Comparison of ENCODE assay signal across 22 mouse cellular contexts in genomic region chr7:65522490-65522889, GRCm38 (mm10). TPM values are rescaled to one million over a fixed set of nuclear protein-coding genes. Genes with fewer than 3 reads are reported as not detected.
DNase-seq lines count a peak whose midpoint lies in the region; ATAC-seq and TF ChIP-seq lines count a peak whose summit lies in the region.
"Had no signal": no experiment of that assay in that cellular context is flagged by ENCODE, and none has a peak within 500 bp of the region (broad histone marks: within the 10 kb centered on the region; RNA-seq: fewer than 3 reads in every experiment).

No protein-coding gene starts in this region.

- H3K4me1 ChIP-seq in heart, embryonic 12.5 days (replicated peaks): no peaks in the 10 kb centered on the region
- H3K4me1 ChIP-seq in lung, postnatal 0 days (ENCODE audit: insufficient read depth, low read depth, low read length): 0 out of 2 replicates have a peak, but pooled peaks cover 3% of the 10 kb centered on the region
- H3K4me1 ChIP-seq: embryonic facial prominence, embryonic 13.5 days; heart, embryonic 13.5 days had no signal

- H3K4me3 ChIP-seq in heart, embryonic 12.5 days: no peak overlapping the region
- no peak overlapping the region for H3K4me3 ChIP-seq in layer of hippocampus, adult 2 months
- H3K4me3 ChIP-seq in lung, postnatal 0 days (ENCODE audit: low read depth, low read length): no peak overlapping the region
- H3K4me3 ChIP-seq: embryonic facial prominence, embryonic 13.5 days; forebrain, embryonic 15.5 days; heart, embryonic 13.5 days; liver, embryonic 12.5 days had no signal

- no peak overlapping the region for H3K27ac ChIP-seq in heart, embryonic 12.5 days (ENCODE audit: poor library complexity, severe bottlenecking)
- H3K27ac ChIP-seq in layer of hippocampus, adult 2 months: peak overlapping the region; percentile 48; the same call in 1 of the 2 replicates
- no peak overlapping the region for H3K27ac ChIP-seq in lung, postnatal 0 days (ENCODE audit: low read length)
- H3K27ac ChIP-seq: embryonic facial prominence, embryonic 13.5 days; forebrain, embryonic 15.5 days; heart, embryonic 13.5 days; hindbrain, embryonic 14.5 days; liver, embryonic 12.5 days; macrophage had no signal

- TF ChIP-seq POLR2A in brain, embryonic 14.5 days (IDR thresholded peaks at IDR 0.05; ENCODE audit: borderline replicate concordance, extremely low read depth, insufficient read depth, insufficient read length, poor library complexity, severe bottlenecking): no peak

- H3K9me3 ChIP-seq in heart, embryonic 12.5 days (replicated peaks): no peaks in the 10 kb centered on the region
- no peaks in the 10 kb centered on the region for H3K9me3 ChIP-seq in lung, postnatal 0 days (ENCODE audit: low read length)
- H3K9me3 ChIP-seq: embryonic facial prominence, embryonic 13.5 days; forebrain, embryonic 15.5 days; heart, embryonic 13.5 days; liver, embryonic 12.5 days had no signal

- no peak; the same call in 1 of the 2 replicates for TF ChIP-seq EP300 in lung, postnatal 0 days (IDR thresholded peaks at IDR 0.05)

- no peak overlapping the region for H3K9ac ChIP-seq in heart, embryonic 12.5 days
- no peak overlapping the region for H3K9ac ChIP-seq in lung, postnatal 0 days (replicated peaks; ENCODE audit: low read depth)
- H3K9ac ChIP-seq: embryonic facial prominence, embryonic 13.5 days; forebrain, embryonic 15.5 days; heart, embryonic 13.5 days; hindbrain, embryonic 14.5 days; liver, embryonic 12.5 days had no signal

- peak; percentile 35 for DNase-seq in heart, adult 11 months
- DNase-seq in layer of hippocampus, adult 2 months (ENCODE audit: low spot score in 2 of 2): no peak
- no peak for DNase-seq in layer of hippocampus, adult 9-11 months
- peak; percentile 28 for DNase-seq in lung, postnatal 0 days (ENCODE audit: low spot score)
- no peak for DNase-seq in lung, postnatal 25 days (ENCODE audit: low spot score)
- no peak for DNase-seq in brain, embryonic 14.5 days (ENCODE audit: low read depth)
- DNase-seq: adrenal gland, adult 8-10 months; cerebellum, adult 18-20 months; cerebellum, postnatal 14 days; gastrocnemius, postnatal 14 days; heart, adult 18-20 months; thymus, adult 2 months; thymus, postnatal 4 days had no signal

- peak; percentile 44 for TF ChIP-seq CTCF in layer of hippocampus, adult 2 months (conservative IDR thresholded peaks at IDR 0.05)
- peak; percentile 57 for TF ChIP-seq CTCF in lung, postnatal 0 days (IDR thresholded peaks at IDR 0.05)
- TF ChIP-seq CTCF in brain, embryonic 14.5 days (IDR thresholded peaks at IDR 0.05; ENCODE audit: borderline replicate concordance, extremely low read depth, insufficient read depth, insufficient read length): peak; percentile 18; the same call in 1 of the 2 replicates

- no peak for ATAC-seq in heart, embryonic 12.5 days (ENCODE audit: insufficient number of reproducible peaks, low FRiP score)
- peak; percentile 48 for ATAC-seq in lung, postnatal 0 days
- ATAC-seq in activated CD4-positive, CD25-positive, alpha-beta regulatory T cell, adult 4 months: no peak
- ATAC-seq: forebrain, embryonic 15.5 days; liver, embryonic 12.5 days; Patski had no signal

- WGBS in heart, embryonic 12.5 days: 57% methylated on average over 12 of the region's 12 CpGs
- 42% methylated on average over 12 of the region's 12 CpGs for WGBS in lung, postnatal 0 days

- H3K4me2 ChIP-seq in heart, embryonic 12.5 days: no peak overlapping the region
- H3K4me2 ChIP-seq in lung, postnatal 0 days (replicated peaks; ENCODE audit: low read depth, low read length): no peak overlapping the region
- H3K4me2 ChIP-seq: embryonic facial prominence, embryonic 13.5 days; forebrain, embryonic 15.5 days; heart, embryonic 13.5 days; hindbrain, embryonic 14.5 days; liver, embryonic 12.5 days had no signal

- no peaks in the 10 kb centered on the region for H3K36me3 ChIP-seq in heart, embryonic 12.5 days
- H3K36me3 ChIP-seq in lung, postnatal 0 days (ENCODE audit: insufficient read depth, low read length): no peaks in the 10 kb centered on the region
- H3K36me3 ChIP-seq: embryonic facial prominence, embryonic 13.5 days; forebrain, embryonic 15.5 days; heart, embryonic 13.5 days; liver, embryonic 12.5 days had no signal

- peaks cover 46% of the 10 kb centered on the region for H3K27me3 ChIP-seq in heart, embryonic 12.5 days (replicated peaks)
- H3K27me3 ChIP-seq in lung, postnatal 0 days (replicated peaks; ENCODE audit: insufficient read depth, low read length): peaks cover 10% of the 10 kb centered on the region
- H3K27me3 ChIP-seq: forebrain, embryonic 15.5 days had no signal

RNA-seq across cellular contexts. Expression of gene Tjp1, which starts 5.1 kb away (rescaled TPM):
- polyA plus RNA-seq in heart, embryonic 12.5 days (2016; fragmentation: Nextera tagmentation; extraction: Ambion mirVana): 35.5 and 41.4 TPM in 2 replicates
- total RNA-seq in layer of hippocampus, adult 2 months (2021): 100 to 1,000 TPM; 141 to 174 TPM
- polyA plus RNA-seq in lung, postnatal 0 days (2015; fragmentation: Nextera tagmentation; extraction: Ambion mirVana): 42.0 and 52.6 TPM in 2 replicates
- 29.6 and 44.8 TPM in 2 replicates for polyA plus RNA-seq in brain, embryonic 14.5 days (2012; rRNA removed)
- polyA plus RNA-seq in activated CD4-positive, CD25-positive, alpha-beta regulatory T cell, adult 4 months (2017; shearing (Covaris generic)): not detected

Comparison
In these comparisons a context has a peak if more than half of its experiments do, and no peak if none do; other contexts are left out.
1. DNase-seq: peak in heart, adult 11 months (single experiment) and lung, postnatal 0 days (single experiment); none in layer of hippocampus, adult 2 months (0 of 2), layer of hippocampus, adult 9-11 months (single experiment), lung, postnatal 25 days (single experiment) and brain, embryonic 14.5 days (single experiment).
2. RNA of gene Tjp1, which starts 5.1 kb away (polyA plus RNA-seq): 29.6 to 44.8 TPM in brain, embryonic 14.5 days, 42.0 to 52.6 TPM in lung, postnatal 0 days and 35.5 to 41.4 TPM in heart, embryonic 12.5 days; not detected in activated CD4-positive, CD25-positive, alpha-beta regulatory T cell, adult 4 months; every median in the first group is over 10 times any median in the second.
3. Peak in every context shown above with its lines, with median percentiles within 50 percentile points of each other: CTCF ChIP-seq.